Mouse (Mus musculus) thymus, adult 2 months (tissue): ENCODE measurements around the gene Twsg1.

ENCODE experiments used
- CTCF ChIP-seq: fragments of 200-500 bp; IDR thresholded peaks from 2 replicates; pipeline ENCODE4 v1.5.1; 2012; ENCODE audit warnings: mild to moderate bottlenecking, control low read depth, low read length, moderate library complexity, borderline replicate concordance; ENCODE audit not compliant: control insufficient read depth, poor library complexity, insufficient read depth; ENCODE audit errors: extremely low read depth
- POLR2A ChIP-seq: fragments of 200-500 bp; IDR thresholded peaks from 2 replicates; pipeline ENCODE4 v1.6.1; 2012; ENCODE audit warnings: mild to moderate bottlenecking, low read length, control low read depth, moderate library complexity; ENCODE audit not compliant: control insufficient read depth, poor library complexity, insufficient read depth; ENCODE audit errors: extremely low read depth

GRCm38 (mm10) chr17:65930158-65930826, 20.7 kb downstream of the Twsg1 start:
- no peak for TF ChIP-seq CTCF
- no peak for TF ChIP-seq POLR2A
